Mouse (Mus musculus) small intestine, adult 2 months (tissue): ENCODE measurements at regions not wholly inside any gene's neighbourhood (a gene's known extent, or its start where the extent isn't known, plus 50 kb on each side); places are given as distances from the start of the nearest gene placed in this dataset.

Source experiments
- H3K27ac ChIP-seq: fragments of 200-500 bp; 2 replicates; pipeline ENCODE4 v1.5.1; 2012; ENCODE audit warnings: low read depth, low read length, control low read depth, inconsistent platforms; ENCODE audit not compliant: insufficient read depth
- H3K27me3 ChIP-seq: fragments of 200-500 bp; 2 replicates; pipeline ENCODE4 v1.6.1; 2012; ENCODE audit warnings: mild to moderate bottlenecking, moderate library complexity, low read length, inconsistent platforms; ENCODE audit not compliant: control insufficient read depth, insufficient read depth
- H3K36me3 ChIP-seq: fragments of 200-500 bp; 2 replicates; pipeline ENCODE4 v1.6.1; 2012; ENCODE audit warnings: mild to moderate bottlenecking, low read length, control low read depth, inconsistent platforms; ENCODE audit not compliant: control insufficient read depth, insufficient read depth
- H3K4me1 ChIP-seq: fragments of 200-500 bp; 2 replicates; pipeline ENCODE4 v1.6.1; 2012; ENCODE audit warnings: low read length, inconsistent platforms, mixed read lengths; ENCODE audit not compliant: control insufficient read depth, insufficient read depth, insufficient read length
- H3K4me3 ChIP-seq: fragments of 200-500 bp; 2 replicates; pipeline ENCODE4 v1.5.1; 2012; ENCODE audit warnings: low read depth, mild to moderate bottlenecking, control low read depth, inconsistent platforms, low read length, moderate library complexity
- CTCF ChIP-seq: fragments of 200-500 bp; IDR thresholded peaks from 2 replicates; pipeline ENCODE4 v1.5.1; 2012; ENCODE audit warnings: low read depth, mild to moderate bottlenecking, control low read depth, inconsistent platforms, low read length, moderate library complexity, mixed read lengths; ENCODE audit not compliant: insufficient replicate concordance, insufficient read length; ENCODE audit errors: extremely low read depth
- POLR2A ChIP-seq: fragments of 200-500 bp; IDR thresholded peaks from 2 replicates; pipeline ENCODE4 v1.6.1; 2012; ENCODE audit warnings: low read depth, mild to moderate bottlenecking, control low read depth, inconsistent platforms, low read length, moderate library complexity
- WGBS: fragments of 180-500 bp; shearing (Covaris S2); methylation state at CpG from one replicate; pipeline ENCODE4 v1.1.7; 2018; 5-methylcytosine and 5-hydroxymethylcytosine counted together

DNA sequence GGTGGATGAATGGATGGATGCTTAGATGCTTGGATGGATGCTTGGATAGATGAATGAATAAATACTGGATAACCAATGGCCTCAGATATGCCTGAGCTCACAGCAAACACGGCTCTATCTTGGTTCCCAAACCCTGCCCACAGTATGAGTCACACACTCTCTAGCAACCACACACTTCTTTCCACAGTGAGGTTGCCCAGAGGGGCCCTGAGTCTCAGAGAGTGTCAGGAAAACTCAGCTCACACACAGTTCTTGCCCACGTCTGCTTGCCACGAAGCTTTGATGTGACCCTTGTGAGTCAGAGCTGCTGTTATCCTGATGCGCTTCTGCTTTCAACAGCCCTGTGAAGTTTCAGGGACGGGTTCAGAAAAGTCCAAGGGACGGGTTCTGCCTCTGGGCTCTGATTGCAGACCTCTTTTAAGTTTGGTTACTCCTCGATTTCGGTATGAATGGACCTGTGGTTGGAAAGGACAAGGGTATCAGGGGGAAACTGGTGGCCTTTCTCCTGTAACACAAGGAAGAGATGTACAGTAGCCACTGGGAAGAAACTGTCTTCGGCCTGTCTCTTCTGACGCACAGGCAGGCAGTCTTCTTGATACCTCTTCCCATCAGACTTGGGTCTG is 250.2 kb downstream of the Rplp1 start:
- Histone ChIP-seq H3K36me3 (no peaks in the 10 kb centered on the region), H3K27ac (no peak overlapping the region), H3K4me3 (no peak overlapping the region), H3K27me3 (no peaks in the 10 kb centered on the region), H3K4me1 (peaks cover 14% of the 10 kb centered on the region; the same call in 1 of the 2 replicates)
- 82% methylated on average over 10 of the region's 10 CpGs for WGBS
- TF ChIP-seq CTCF (no peak), POLR2A (no peak)

DNA sequence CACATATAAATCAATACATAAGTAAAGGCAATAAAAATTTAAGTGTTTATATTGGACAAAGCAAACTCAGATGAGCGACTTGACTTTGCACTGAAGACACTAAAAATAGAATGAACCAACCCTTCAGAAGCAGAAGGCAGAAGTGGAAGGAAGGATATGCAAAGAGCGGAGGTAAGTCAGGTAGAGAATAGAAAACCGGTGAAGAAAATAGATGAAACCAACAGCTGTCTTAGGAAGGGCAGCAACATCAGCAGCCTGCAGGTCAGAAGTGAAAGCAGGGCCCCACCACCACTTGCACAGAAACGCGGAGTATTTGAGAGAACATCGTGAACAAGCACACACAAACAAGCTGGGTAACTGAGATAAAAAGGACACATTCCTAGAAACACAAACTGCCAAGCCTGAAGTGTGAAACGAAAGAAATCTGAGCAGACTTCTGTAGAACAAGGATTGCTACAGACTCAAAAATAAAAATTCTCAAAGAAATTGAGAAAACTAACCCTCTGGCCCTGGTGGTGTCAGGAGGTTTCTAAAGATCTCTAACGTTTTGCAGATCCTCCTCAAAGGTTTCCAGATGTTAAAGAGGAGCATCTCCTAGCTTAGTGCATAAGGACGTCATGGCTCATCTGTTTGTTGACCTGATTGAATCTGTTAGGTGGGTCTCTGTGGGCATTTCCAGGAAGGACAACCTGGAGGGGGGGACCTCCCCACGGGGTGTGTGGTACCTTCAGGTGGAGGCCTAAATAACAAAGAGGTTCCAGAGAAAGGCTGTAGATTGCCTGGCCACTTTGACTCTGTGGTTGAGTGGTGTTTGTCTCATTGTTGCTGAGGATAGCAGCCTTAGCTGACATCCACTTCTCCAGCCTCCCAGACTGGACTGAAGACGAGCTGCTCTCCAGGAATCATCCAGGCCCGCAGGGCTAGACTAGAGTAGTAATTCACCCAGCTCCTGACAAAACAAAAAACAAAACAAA is 252.0 kb downstream of the Rplp1 start:
- TF ChIP-seq POLR2A (no peak), CTCF (no peak)
- no peaks in the 10 kb centered on the region for H3K27me3 ChIP-seq
- H3K27ac ChIP-seq = no peak overlapping the region
- H3K4me3 ChIP-seq = no peak overlapping the region
- 54% methylated on average over 12 of the region's 12 CpGs for WGBS
- no peaks in the 10 kb centered on the region for H3K36me3 ChIP-seq
- H3K4me1 ChIP-seq = peaks cover 13% of the 10 kb centered on the region; the same call in 1 of the 2 replicates

DNA sequence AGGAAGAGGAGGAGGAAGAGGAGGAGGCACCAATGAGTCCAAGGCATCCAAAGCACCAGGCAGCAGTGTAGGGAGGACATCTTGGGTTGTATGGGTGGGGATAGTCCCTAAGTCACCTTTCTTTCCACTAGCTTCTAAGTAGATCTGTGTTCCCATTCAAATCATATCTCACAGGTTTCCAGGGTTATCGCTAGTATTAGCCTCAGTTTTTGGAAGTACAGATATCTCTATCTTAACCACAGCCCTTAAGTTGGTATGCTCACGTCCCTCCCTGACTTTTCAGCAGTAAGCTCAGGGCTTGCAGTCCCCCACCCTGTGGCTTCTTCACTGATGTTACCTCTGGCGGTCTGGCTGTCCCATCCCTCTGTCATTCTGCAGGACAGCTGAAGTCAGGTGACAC is 254.2 kb downstream of the Rplp1 start:
- H3K4me1 ChIP-seq = peaks cover 5% of the 10 kb centered on the region; the same call in 1 of the 2 replicates
- H3K4me3 ChIP-seq = no peak overlapping the region
- WGBS = 87% methylated on average over 3 of the region's 3 CpGs
- no peak overlapping the region for H3K27ac ChIP-seq
- H3K36me3 ChIP-seq = no peaks in the 10 kb centered on the region
- no peak for TF ChIP-seq CTCF
- no peak for TF ChIP-seq POLR2A
- no peaks in the 10 kb centered on the region for H3K27me3 ChIP-seq

DNA sequence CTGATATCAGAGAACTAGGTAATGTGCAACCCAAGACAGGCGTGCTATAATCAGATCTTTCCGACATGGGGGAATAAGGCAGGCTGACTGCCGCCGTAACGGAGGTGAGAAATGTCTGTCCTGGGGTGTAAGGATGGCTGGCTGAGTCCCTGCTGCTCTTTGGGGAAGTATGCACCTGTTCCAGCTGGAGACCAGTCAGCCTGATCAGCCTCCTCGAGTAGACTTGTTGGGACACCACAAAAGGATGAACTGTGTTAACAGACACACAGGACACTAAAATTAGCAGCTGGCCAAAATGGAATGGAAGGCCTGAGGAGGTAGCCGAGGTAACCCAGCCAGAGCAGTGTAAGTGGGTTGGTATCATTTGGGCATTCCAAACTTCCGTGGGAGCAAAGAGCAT is 256.3 kb downstream of the Rplp1 start:
- Histone ChIP-seq H3K4me1 (peaks cover 3% of the 10 kb centered on the region; the same call in 1 of the 2 replicates), H3K27me3 (no peaks in the 10 kb centered on the region), H3K4me3 (no peak overlapping the region), H3K27ac (no peak overlapping the region), H3K36me3 (no peaks in the 10 kb centered on the region)
- TF ChIP-seq POLR2A (no peak), CTCF (no peak)
- 62% methylated on average over 8 of the region's 8 CpGs for WGBS

DNA sequence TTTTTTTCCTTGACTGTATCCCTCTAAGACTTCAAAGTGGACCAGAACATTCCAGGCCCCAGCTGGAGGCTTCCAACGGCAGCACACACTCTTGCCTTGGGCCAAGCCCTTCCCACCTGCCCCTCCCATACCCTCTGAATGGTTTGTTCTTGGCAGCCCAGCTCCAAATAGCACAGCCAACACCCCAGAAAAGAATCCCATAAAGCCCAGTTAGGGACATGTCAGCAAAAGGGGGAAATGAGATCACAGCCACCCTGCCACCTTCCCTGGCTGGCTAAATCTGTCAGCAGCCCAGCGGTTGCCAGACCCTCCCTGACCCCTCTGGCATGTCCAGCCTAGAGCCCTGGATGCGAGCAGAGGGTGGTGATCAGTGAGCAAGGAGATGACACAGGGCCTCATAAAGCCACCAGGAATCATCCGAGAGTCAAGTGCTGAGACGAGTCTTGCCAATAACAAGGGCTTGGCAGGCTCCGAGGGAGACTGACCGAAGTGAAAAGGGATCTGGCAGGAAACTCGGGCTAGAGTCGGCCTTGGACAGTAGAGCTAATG is 258.8 kb downstream of the Rplp1 start:
- TF ChIP-seq CTCF = no peak
- no peak for TF ChIP-seq POLR2A
- 39% methylated on average over 9 of the region's 9 CpGs for WGBS
- Histone ChIP-seq H3K36me3 (no peaks in the 10 kb centered on the region), H3K4me3 (no peak overlapping the region), H3K4me1 (peaks cover 3% of the 10 kb centered on the region; the same call in 1 of the 2 replicates), H3K27ac (no peak overlapping the region), H3K27me3 (no peaks in the 10 kb centered on the region)

DNA sequence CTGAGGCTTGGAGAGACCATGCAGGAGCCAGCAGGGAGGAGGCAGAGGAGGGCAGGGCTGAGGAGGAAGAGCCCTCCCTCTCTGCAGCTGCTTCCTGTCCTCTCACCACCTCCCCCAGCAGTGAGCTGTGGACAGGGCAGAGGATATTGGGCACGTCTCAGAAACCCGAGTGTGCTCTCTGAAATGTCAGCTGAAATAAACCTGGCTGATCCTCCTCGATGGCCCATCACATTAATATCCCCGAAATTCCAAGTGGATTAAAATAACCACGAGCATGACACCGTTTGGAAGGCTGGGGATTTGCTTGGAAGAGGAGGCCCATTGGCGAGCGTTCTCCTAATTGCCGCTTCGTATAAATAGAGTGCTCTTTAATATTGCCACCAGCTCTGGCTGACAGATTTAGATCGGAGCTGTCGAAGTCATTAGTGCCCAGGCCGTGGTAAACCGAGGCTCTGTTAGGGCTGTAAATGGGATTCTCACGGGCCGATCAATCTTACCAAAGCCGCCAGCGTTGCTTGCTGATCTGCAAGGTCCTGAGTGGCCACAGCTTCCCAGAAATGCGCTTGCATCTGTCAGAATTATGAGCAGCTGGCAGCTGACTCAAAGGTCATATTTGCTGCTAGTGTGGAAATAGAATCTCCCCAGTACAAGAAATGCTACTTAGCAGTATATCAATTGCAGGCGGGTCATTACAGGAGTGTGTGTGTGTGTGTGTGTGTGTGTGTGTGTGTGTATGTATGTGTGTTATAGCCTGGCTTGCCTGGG is 268.5 kb downstream of the Rplp1 start:
- Histone ChIP-seq H3K4me1 (peaks cover 2% of the 10 kb centered on the region; the same call in 1 of the 2 replicates), H3K4me3 (peak overlapping the region; percentile 8; the same call in 1 of the 2 replicates), H3K36me3 (no peaks in the 10 kb centered on the region), H3K27ac (no peak overlapping the region), H3K27me3 (no peaks in the 10 kb centered on the region)
- WGBS = 25% methylated on average over 20 of the region's 20 CpGs
- TF ChIP-seq POLR2A = no peak
- no peak for TF ChIP-seq CTCF
